ENCODE assay signal across 25 mouse cellular contexts in the genomic region with DNA sequence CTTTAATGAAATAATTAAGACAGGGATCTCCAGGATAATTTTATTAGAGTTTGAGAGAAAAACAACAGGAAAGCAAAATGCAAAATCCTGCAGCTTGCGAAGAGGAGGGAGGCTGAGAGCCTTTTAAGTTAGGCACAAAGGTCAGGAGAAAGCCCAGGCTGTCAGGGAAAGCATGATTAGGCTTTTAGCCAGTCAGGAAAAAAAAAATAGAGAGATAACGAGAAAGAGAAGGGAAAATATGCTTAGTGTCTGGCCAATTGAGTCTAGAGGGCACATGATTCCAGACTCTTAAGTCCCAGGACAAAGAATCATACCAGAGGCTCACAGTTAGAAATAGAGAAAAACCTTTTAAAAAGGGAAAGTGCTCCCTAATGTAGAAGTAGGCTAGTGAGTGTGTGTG. TPM values are rescaled to one million over a fixed set of nuclear protein-coding genes. Genes with fewer than 3 reads are reported as not detected.
A peak's percentile ranks its signal among the peaks of the same experiment; 100 is the strongest.
DNase-seq lines count a peak whose midpoint lies in the region; ATAC-seq lines count a peak whose summit lies in the region.
"Had no signal": no experiment of that assay in that cellular context is flagged by ENCODE, and none has a peak within 500 bp of the region (broad histone marks: within the 10 kb centered on the region; RNA-seq: fewer than 3 reads in every experiment).

No protein-coding gene starts in this region.

- H3K4me2 ChIP-seq in forebrain, embryonic 15.5 days (replicated peaks): no peak overlapping the region
- no peak overlapping the region for H3K4me2 ChIP-seq in forebrain, embryonic 11.5 days (ENCODE audit: low read depth, low read length, severe bottlenecking)
- H3K4me2 ChIP-seq in hindbrain, embryonic 15.5 days: no peak overlapping the region
- H3K4me2 ChIP-seq in hindbrain, embryonic 12.5 days (replicated peaks): no peak overlapping the region
- H3K4me2 ChIP-seq: embryonic facial prominence, embryonic 13.5 days; embryonic facial prominence, embryonic 15.5 days; forebrain, embryonic 13.5 days had no signal

- no peak overlapping the region for H3K9ac ChIP-seq in forebrain, embryonic 15.5 days (replicated peaks)
- no peak overlapping the region for H3K9ac ChIP-seq in forebrain, embryonic 11.5 days (ENCODE audit: low read length)
- no peak overlapping the region for H3K9ac ChIP-seq in hindbrain, embryonic 15.5 days
- no peak overlapping the region for H3K9ac ChIP-seq in hindbrain, embryonic 12.5 days
- H3K9ac ChIP-seq: embryonic facial prominence, embryonic 13.5 days; embryonic facial prominence, embryonic 15.5 days; forebrain, embryonic 13.5 days had no signal

- DNase-seq in forebrain, embryonic 11.5 days (ENCODE audit: low spot score): no peak
- peak; percentile 25 for DNase-seq in MN1 (ENCODE audit: low spot score)
- DNase-seq in right cerebral cortex, postnatal 14 days: no peak
- DNase-seq: adrenal gland, adult 8-10 months; adrenal gland, postnatal 14 days; adrenal gland, postnatal 36 days; B cell, adult 2 months; cerebellum, adult 11 months; cerebellum, adult 18-20 months; cerebellum, adult 8-10 months; cerebellum, adult 9-11 months; cerebellum, postnatal 14 days; cerebellum, postnatal 36 days; embryo, embryonic 11 days had no signal

- WGBS in forebrain, embryonic 15.5 days: 16% methylated on average over 2 of the region's 2 CpGs
- 37% methylated on average over 2 of the region's 2 CpGs for WGBS in forebrain, embryonic 11.5 days
- 35% methylated on average over 2 of the region's 2 CpGs for WGBS in hindbrain, embryonic 15.5 days
- 52% methylated on average over 2 of the region's 2 CpGs for WGBS in hindbrain, embryonic 12.5 days

- no peak for ATAC-seq in forebrain, embryonic 15.5 days (replicated peaks)
- no peak for ATAC-seq in forebrain, embryonic 11.5 days (replicated peaks; ENCODE audit: low FRiP score)
- ATAC-seq in hindbrain, embryonic 15.5 days (ENCODE audit: low FRiP score, low read depth): no peak
- no peak for ATAC-seq in hindbrain, embryonic 12.5 days (ENCODE audit: low FRiP score)
- ATAC-seq: CD4-positive, CD25-positive, alpha-beta regulatory T cell, adult 4 months; forebrain, embryonic 13.5 days had no signal

- no peaks in the 10 kb centered on the region for H3K36me3 ChIP-seq in forebrain, embryonic 15.5 days
- no peaks in the 10 kb centered on the region for H3K36me3 ChIP-seq in forebrain, embryonic 11.5 days (ENCODE audit: control insufficient read depth, insufficient read depth, low read length)
- H3K36me3 ChIP-seq in hindbrain, embryonic 15.5 days: no peaks in the 10 kb centered on the region
- no peaks in the 10 kb centered on the region for H3K36me3 ChIP-seq in hindbrain, embryonic 12.5 days
- H3K36me3 ChIP-seq: embryonic facial prominence, embryonic 13.5 days; embryonic facial prominence, embryonic 15.5 days; forebrain, embryonic 10.5 days; G1E had no signal

- H3K9me3 ChIP-seq in forebrain, embryonic 15.5 days: no peaks in the 10 kb centered on the region
- no peaks in the 10 kb centered on the region for H3K9me3 ChIP-seq in forebrain, embryonic 11.5 days (ENCODE audit: control insufficient read depth, low read length)
- H3K9me3 ChIP-seq in hindbrain, embryonic 15.5 days: no peaks in the 10 kb centered on the region
- H3K9me3 ChIP-seq in hindbrain, embryonic 12.5 days (replicated peaks): no peaks in the 10 kb centered on the region
- H3K9me3 ChIP-seq: embryonic facial prominence, embryonic 13.5 days; embryonic facial prominence, embryonic 15.5 days; forebrain, embryonic 10.5 days; G1E had no signal

- no peaks in the 10 kb centered on the region for H3K27me3 ChIP-seq in forebrain, embryonic 15.5 days
- H3K27me3 ChIP-seq in forebrain, embryonic 11.5 days (ENCODE audit: control insufficient read depth, insufficient read depth, low read length): no peaks in the 10 kb centered on the region
- no peaks in the 10 kb centered on the region for H3K27me3 ChIP-seq in hindbrain, embryonic 15.5 days
- no peaks in the 10 kb centered on the region for H3K27me3 ChIP-seq in hindbrain, embryonic 12.5 days
- H3K27me3 ChIP-seq: embryonic facial prominence, embryonic 13.5 days; embryonic facial prominence, embryonic 15.5 days; forebrain, embryonic 13.5 days had no signal

- peak overlapping the region; percentile 43; the same call in 1 of the 2 replicates for H3K27ac ChIP-seq in forebrain, embryonic 15.5 days (replicated peaks)
- H3K27ac ChIP-seq in forebrain, embryonic 11.5 days (ENCODE audit: low read depth, low read length): no peak overlapping the region
- 0 out of 2 replicates have a peak overlapping the region, but pooled peaks have one; percentile 14 for H3K27ac ChIP-seq in hindbrain, embryonic 15.5 days (replicated peaks)
- no peak overlapping the region for H3K27ac ChIP-seq in hindbrain, embryonic 12.5 days
- peak overlapping the region; percentile 83 for H3K27ac ChIP-seq in brown adipose tissue, adult 24 weeks (replicated peaks; ENCODE audit: low read depth, low read length)
- H3K27ac ChIP-seq: embryonic facial prominence, embryonic 13.5 days; embryonic facial prominence, embryonic 15.5 days; forebrain, embryonic 10.5 days; forebrain, embryonic 13.5 days had no signal

- peaks cover 28% of the 10 kb centered on the region for H3K4me1 ChIP-seq in forebrain, embryonic 15.5 days
- no peaks in the 10 kb centered on the region for H3K4me1 ChIP-seq in forebrain, embryonic 11.5 days (replicated peaks; ENCODE audit: control insufficient read depth, insufficient read depth, low read length)
- H3K4me1 ChIP-seq in hindbrain, embryonic 15.5 days (replicated peaks): peaks cover 11% of the 10 kb centered on the region
- no peaks in the 10 kb centered on the region for H3K4me1 ChIP-seq in hindbrain, embryonic 12.5 days
- H3K4me1 ChIP-seq in brown adipose tissue, adult 24 weeks (ENCODE audit: control insufficient read depth, insufficient read depth, insufficient read length, low read length): peaks cover 40% of the 10 kb centered on the region
- H3K4me1 ChIP-seq: embryonic facial prominence, embryonic 13.5 days; embryonic facial prominence, embryonic 15.5 days; forebrain, embryonic 10.5 days had no signal

- no peak overlapping the region for H3K4me3 ChIP-seq in forebrain, embryonic 15.5 days
- H3K4me3 ChIP-seq in forebrain, embryonic 11.5 days (ENCODE audit: low read depth, low read length): no peak overlapping the region
- no peak overlapping the region for H3K4me3 ChIP-seq in hindbrain, embryonic 15.5 days
- no peak overlapping the region for H3K4me3 ChIP-seq in hindbrain, embryonic 12.5 days
- no peak overlapping the region for H3K4me3 ChIP-seq in brown adipose tissue, adult 24 weeks (ENCODE audit: insufficient read depth, low read depth, low read length)
- H3K4me3 ChIP-seq: embryonic facial prominence, embryonic 13.5 days; embryonic facial prominence, embryonic 15.5 days; erythroblast, embryonic 14.5 days; forebrain, embryonic 10.5 days; forebrain, embryonic 13.5 days had no signal

RNA-seq across cellular contexts. Expression of gene Fam20c, which starts 10.7 kb away (rescaled TPM):
- polyA plus RNA-seq in forebrain, embryonic 15.5 days (2015; fragmentation: Nextera tagmentation; extraction: Ambion mirVana): 43.7 and 47.3 TPM in 2 replicates
- polyA plus RNA-seq in forebrain, embryonic 11.5 days (2014; fragmentation: Nextera tagmentation; extraction: Ambion mirVana): 11.2 and 14.4 TPM in 2 replicates
- polyA plus RNA-seq in hindbrain, embryonic 15.5 days (2015; fragmentation: Nextera tagmentation; extraction: Ambion mirVana): 57.4 and 64.9 TPM in 2 replicates
- polyA plus RNA-seq in hindbrain, embryonic 12.5 days (2016; fragmentation: Nextera tagmentation; extraction: Ambion mirVana): 44.1 and 45.8 TPM in 2 replicates
- 19.0 and 33.0 TPM in 2 replicates for polyA plus RNA-seq in brown adipose tissue, adult 24 weeks (2012; ENCODE audit: insufficient read depth, insufficient read length, missing spikeins)
- polyA plus RNA-seq: CD4-positive, CD25-positive, alpha-beta regulatory T cell, adult 4 months; G1E had no signal

Comparison
In these comparisons a context has a peak if more than half of its experiments do, and no peak if none do; other contexts are left out.
1. H3K27ac ChIP-seq: peak in forebrain, embryonic 15.5 days (single experiment), hindbrain, embryonic 15.5 days (single experiment) and brown adipose tissue, adult 24 weeks (single experiment); none in forebrain, embryonic 11.5 days (single experiment) and hindbrain, embryonic 12.5 days (single experiment).